Mouse (Mus musculus) lung, embryonic 14.5 days (tissue): ENCODE measurements at regions not wholly inside any gene's neighbourhood (a gene's known extent, or its start where the extent isn't known, plus 50 kb on each side); places are given as distances from the start of the nearest gene placed in this dataset.

Experiments
- ATAC-seq: fragments of 200-750 bp; cut with Nextera tagmentation; 2 replicates; pipeline ENCODE4 v1.8.0; 2017; ENCODE audit warnings: mild to moderate bottlenecking, moderate TSS enrichment, moderate library complexity; ENCODE audit not compliant: insufficient read depth
- DNase-seq: peaks from one replicate; pipeline ENCODE4 v3.0.0-alpha.2; 2015
- H3K27ac ChIP-seq: fragments of 300-500 bp; sonication (generic); 2 replicates; pipeline ENCODE4 v1.5.1; 2014; ENCODE audit warnings: low read depth, mild to moderate bottlenecking, moderate library complexity
- H3K27me3 ChIP-seq: fragments of 300-500 bp; sonication (generic); 2 replicates; pipeline ENCODE4 v1.6.1; 2014; ENCODE audit warnings: low read length, control low read depth; ENCODE audit not compliant: insufficient read depth
- H3K36me3 ChIP-seq: fragments of 300-500 bp; sonication (generic); 2 replicates; pipeline ENCODE4 v1.6.1; 2014; ENCODE audit warnings: control low read depth; ENCODE audit not compliant: insufficient read depth
- H3K4me1 ChIP-seq: fragments of 300-500 bp; sonication (generic); 2 replicates; pipeline ENCODE4 v1.6.1; 2014; ENCODE audit warnings: antibody characterized with exemption, control low read depth; ENCODE audit not compliant: insufficient read depth
- H3K4me2 ChIP-seq: fragments of 300-500 bp; sonication (generic); 2 replicates; pipeline ENCODE4 v1.6.1; 2014; ENCODE audit warnings: mild to moderate bottlenecking
- H3K4me3 ChIP-seq: fragments of 300-500 bp; sonication (generic); 2 replicates; pipeline ENCODE4 v1.5.1; 2014; ENCODE audit warnings: low read depth, low read length
- H3K9ac ChIP-seq: fragments of 300-500 bp; sonication (generic); 2 replicates; pipeline ENCODE4 v1.6.1; 2014
- H3K9me3 ChIP-seq: fragments of 300-500 bp; sonication (generic); 2 replicates; pipeline ENCODE4 v1.6.1; 2016; ENCODE audit warnings: low read depth, low read length, control low read depth
- CTCF ChIP-seq: IDR thresholded peaks from 2 replicates; pipeline ENCODE4 v1.5.1; 2016; ENCODE audit warnings: antibody characterized with exemption, low read depth
- WGBS: fragments of 180-500 bp; shearing (Covaris S2); extraction: QIAGEN DNeasy Blood & Tissue Kit; methylation state at CpG from one replicate; pipeline ENCODE4 v1.1.7; 2014; 5-methylcytosine and 5-hydroxymethylcytosine counted together

- Histone ChIP-seq H3K9me3 (no peaks in the 10 kb centered on the region), H3K27ac (no peak overlapping the region), H3K4me1 (0 out of 2 replicates have a peak, but pooled peaks cover 9% of the 10 kb centered on the region), H3K27me3 (no peaks in the 10 kb centered on the region), H3K9ac (no peak overlapping the region), H3K4me3 (no peak overlapping the region), H3K4me2 (no peak overlapping the region), H3K36me3 (no peaks in the 10 kb centered on the region)
- 44% methylated on average over 7 of the region's 7 CpGs for WGBS
- peak; percentile 79 for DNase-seq
- TF ChIP-seq CTCF = no peak
- peak; percentile 79 for ATAC-seq
Measured at GRCm38 (mm10) chr4:83974214-83975012, 449.1 kb downstream of the Ccdc171 start.

- H3K4me1 ChIP-seq = 0 out of 2 replicates have a peak, but pooled peaks cover 9% of the 10 kb centered on the region
- H3K36me3 ChIP-seq = no peaks in the 10 kb centered on the region
- H3K9me3 ChIP-seq = no peaks in the 10 kb centered on the region
- no peak overlapping the region for H3K4me2 ChIP-seq
- no peaks in the 10 kb centered on the region for H3K27me3 ChIP-seq
- TF ChIP-seq CTCF = no peak
- H3K4me3 ChIP-seq = no peak overlapping the region
- no peak for ATAC-seq
- 45% methylated on average over 5 of the region's 5 CpGs for WGBS
- DNase-seq = peak; percentile 40
- no peak overlapping the region for H3K9ac ChIP-seq
- peak overlapping the region; percentile 33; the same call in 1 of the 2 replicates for H3K27ac ChIP-seq
Measured at GRCm38 (mm10) chr4:83975569-83975968, 450.2 kb downstream of the Ccdc171 start.

GRCm38 (mm10) chr4:83976067-83976466, 450.7 kb downstream of the Ccdc171 start:
- no peak for TF ChIP-seq CTCF
- no peak overlapping the region for H3K9ac ChIP-seq
- H3K4me1 ChIP-seq = 0 out of 2 replicates have a peak, but pooled peaks cover 9% of the 10 kb centered on the region
- DNase-seq = peak; percentile 77
- peak overlapping the region; percentile 18; the same call in 1 of the 2 replicates for H3K4me2 ChIP-seq
- peak overlapping the region; percentile 33; the same call in 1 of the 2 replicates for H3K27ac ChIP-seq
- peak; percentile 78 for ATAC-seq
- 24% methylated on average over 12 of the region's 12 CpGs for WGBS
- no peak overlapping the region for H3K4me3 ChIP-seq
- no peaks in the 10 kb centered on the region for H3K9me3 ChIP-seq
- no peaks in the 10 kb centered on the region for H3K27me3 ChIP-seq
- no peaks in the 10 kb centered on the region for H3K36me3 ChIP-seq

GRCm38 (mm10) chr4:83979088-83979487, 453.7 kb downstream of the Ccdc171 start:
- 51% methylated on average over 4 of the region's 4 CpGs for WGBS
- H3K9ac ChIP-seq = no peak overlapping the region
- 0 out of 2 replicates have a peak, but pooled peaks cover 9% of the 10 kb centered on the region for H3K4me1 ChIP-seq
- no peaks in the 10 kb centered on the region for H3K9me3 ChIP-seq
- TF ChIP-seq CTCF = no peak
- no peak overlapping the region for H3K4me2 ChIP-seq
- H3K36me3 ChIP-seq = no peaks in the 10 kb centered on the region
- no peak for ATAC-seq
- no peaks in the 10 kb centered on the region for H3K27me3 ChIP-seq
- H3K4me3 ChIP-seq = no peak overlapping the region
- no peak overlapping the region for H3K27ac ChIP-seq
- peak; percentile 14 for DNase-seq

- no peak for TF ChIP-seq CTCF
- no peaks in the 10 kb centered on the region for H3K9me3 ChIP-seq
- no peaks in the 10 kb centered on the region for H3K4me1 ChIP-seq
- H3K9ac ChIP-seq = no peak overlapping the region
- no peak overlapping the region for H3K4me3 ChIP-seq
- H3K27ac ChIP-seq = peak overlapping the region; percentile 65; the same call in 1 of the 2 replicates
- ATAC-seq (peak; percentile 66), DNase-seq (peak; percentile 70)
- no peak overlapping the region for H3K4me2 ChIP-seq
- WGBS = 63% methylated on average over 15 of the region's 15 CpGs
- H3K27me3 ChIP-seq = no peaks in the 10 kb centered on the region
- H3K36me3 ChIP-seq = no peaks in the 10 kb centered on the region
Measured at GRCm38 (mm10) chr4:83984671-83985391, 459.5 kb downstream of the Ccdc171 start.

- Histone ChIP-seq H3K27me3 (no peaks in the 10 kb centered on the region), H3K4me2 (no peak overlapping the region), H3K4me3 (no peak overlapping the region), H3K27ac (no peak overlapping the region), H3K4me1 (peaks cover 3% of the 10 kb centered on the region), H3K9ac (no peak overlapping the region), H3K9me3 (no peaks in the 10 kb centered on the region), H3K36me3 (no peaks in the 10 kb centered on the region)
- no peak for TF ChIP-seq CTCF
- DNase-seq = no peak
- 96% methylated on average over 5 of the region's 5 CpGs for WGBS
- no peak for ATAC-seq
Measured at GRCm38 (mm10) chr4:83985451-83985850, 460.1 kb downstream of the Ccdc171 start.
